Mouse (Mus musculus) lung, embryonic 16.5 days (tissue): ENCODE results near the gene Tnfaip8l2. TPM values are rescaled to one million over a fixed set of nuclear protein-coding genes. Genes with fewer than 3 reads are reported as not detected.

Source experiments
- ATAC-seq: fragments of 200-750 bp; cut with Nextera tagmentation; 2 replicates; pipeline ENCODE4 v1.8.0; 2017; ENCODE audit warnings: low read depth, mild to moderate bottlenecking, moderate library complexity
- H3K27ac ChIP-seq: fragments of 300-500 bp; sonication (generic); 2 replicates; pipeline ENCODE4 v1.5.1; 2014; ENCODE audit warnings: mild to moderate bottlenecking, control low read depth, low read length
- H3K27me3 ChIP-seq: fragments of 300-500 bp; sonication (generic); 2 replicates; pipeline ENCODE4 v1.6.1; 2014; ENCODE audit warnings: low read depth, low read length, mixed read lengths; ENCODE audit not compliant: control insufficient read depth, insufficient read depth
- H3K36me3 ChIP-seq: fragments of 300-500 bp; sonication (generic); 2 replicates; pipeline ENCODE4 v1.6.1; 2014; ENCODE audit warnings: low read length; ENCODE audit not compliant: control insufficient read depth, insufficient read depth
- H3K4me1 ChIP-seq: fragments of 300-500 bp; sonication (generic); replicated peaks from 2 replicates; pipeline ENCODE4 v1.6.1; 2014; ENCODE audit warnings: low read length, mixed read lengths; ENCODE audit not compliant: control insufficient read depth, insufficient read depth
- H3K4me2 ChIP-seq: fragments of 300-500 bp; sonication (generic); 2 replicates; pipeline ENCODE4 v1.6.1; 2014; ENCODE audit warnings: low read depth, low read length, control low read depth
- H3K4me3 ChIP-seq: fragments of 300-500 bp; sonication (generic); 2 replicates; pipeline ENCODE4 v1.5.1; 2014; ENCODE audit warnings: mild to moderate bottlenecking, low read length, control low read depth
- H3K9ac ChIP-seq: fragments of 300-500 bp; sonication (generic); 2 replicates; pipeline ENCODE4 v1.6.1; 2014; ENCODE audit warnings: low read length, control low read depth
- H3K9me3 ChIP-seq: fragments of 300-500 bp; sonication (generic); 2 replicates; pipeline ENCODE4 v1.6.1; 2016; ENCODE audit warnings: low read length; ENCODE audit not compliant: control insufficient read depth
- WGBS: fragments of 180-500 bp; shearing (Covaris S2); extraction: QIAGEN DNeasy Blood & Tissue Kit; methylation state at CpG from one replicate; pipeline ENCODE4 v1.1.7; 2014; 5-methylcytosine and 5-hydroxymethylcytosine counted together
- polyA plus RNA-seq: library from polyadenylated mRNA; unstranded; fragments of >200 nt; fragmentation: Nextera tagmentation; extraction: Ambion mirVana; gene quantifications from 2 replicates; pipeline ENCODE4 v1.2.1, GENCODE M21; 2015

The Tnfaip8l2 gene
- polyA plus RNA-seq, 1 experiment from 2014 or later = 4.0 TPM

GRCm38 (mm10) chr3:95162345-95162628 lies 20.1 kb upstream of the Tnfaip8l2 start:
- Histone ChIP-seq H3K9me3 (no peaks in the 10 kb centered on the region), H3K9ac (no peak overlapping the region), H3K27me3 (no peaks in the 10 kb centered on the region), H3K27ac (no peak overlapping the region), H3K36me3 (no peaks in the 10 kb centered on the region), H3K4me2 (peak overlapping the region; percentile 95; the same call in 1 of the 2 replicates), H3K4me3 (no peak overlapping the region), H3K4me1 (peaks cover 31% of the 10 kb centered on the region)
- no peak for ATAC-seq
- 33% methylated on average over 2 of the region's 2 CpGs for WGBS

- H3K4me2 ChIP-seq = peak overlapping the region; percentile 95
- WGBS = 7% methylated on average over 9 of the region's 9 CpGs
- H3K27me3 ChIP-seq = no peaks in the 10 kb centered on the region
- peak overlapping the region; percentile 78 for H3K9ac ChIP-seq
- no peak overlapping the region for H3K27ac ChIP-seq
- H3K36me3 ChIP-seq = no peaks in the 10 kb centered on the region
- H3K4me1 ChIP-seq = peaks cover 31% of the 10 kb centered on the region
- peak overlapping the region; percentile 81 for H3K4me3 ChIP-seq
- no peaks in the 10 kb centered on the region for H3K9me3 ChIP-seq
- no peak for ATAC-seq
These were observed 19.6 kb upstream of the Tnfaip8l2 start for GRCm38 (mm10) chr3:95161618-95162344.

GRCm38 (mm10) chr3:95161041-95161551 lies 18.9 kb upstream of the Tnfaip8l2 start:
- Histone ChIP-seq H3K27ac (no peak overlapping the region), H3K9me3 (no peaks in the 10 kb centered on the region)

GRCm38 (mm10) chr3:95159987-95160963 lies 18.1 kb upstream of the Tnfaip8l2 start, which contains the start of gene Sema6c:
Sema6c (plus strand) TSS chr3:95160457.
- peak; percentile 98 for ATAC-seq
- H3K9ac ChIP-seq = peak within 1 kb of the TSS; percentile 78
- peaks cover 31% of the 10 kb centered on the region for H3K4me1 ChIP-seq
- H3K27me3 ChIP-seq = no peaks in the 10 kb centered on the region
- peak within 1 kb of the TSS; percentile 95 for H3K4me2 ChIP-seq
- peak within 1 kb of the TSS; percentile 81 for H3K4me3 ChIP-seq
- H3K27ac ChIP-seq = peak within 1 kb of the TSS; percentile 38; the same call in 1 of the 2 replicates
- WGBS = under 1% methylated on average over 66 of the region's 66 CpGs
- no peaks in the 10 kb centered on the region for H3K9me3 ChIP-seq
- H3K36me3 ChIP-seq = no peaks in the 10 kb centered on the region

More at GRCm38 (mm10) chr3:95161041-95161551, 18.9 kb upstream of the Tnfaip8l2 start:
- Histone ChIP-seq H3K4me3 (peak overlapping the region; percentile 81), H3K27me3 (no peaks in the 10 kb centered on the region), H3K4me1 (peaks cover 31% of the 10 kb centered on the region), H3K9ac (peak overlapping the region; percentile 78), H3K36me3 (no peaks in the 10 kb centered on the region), H3K4me2 (peak overlapping the region; percentile 95)
- ATAC-seq = no peak
- 3% methylated on average over 30 of the region's 30 CpGs for WGBS

- Histone ChIP-seq H3K27ac (no peak overlapping the region), H3K9ac (peak overlapping the region; percentile 64), H3K4me1 (peaks cover 31% of the 10 kb centered on the region), H3K36me3 (no peaks in the 10 kb centered on the region), H3K9me3 (no peaks in the 10 kb centered on the region), H3K4me2 (peak overlapping the region; percentile 95), H3K4me3 (peak overlapping the region; percentile 81), H3K27me3 (no peaks in the 10 kb centered on the region)
- no peak for ATAC-seq
- 14% methylated on average over 8 of the region's 8 CpGs for WGBS
These were observed 17.4 kb upstream of the Tnfaip8l2 start for GRCm38 (mm10) chr3:95159511-95159986.

GRCm38 (mm10) chr3:95153874-95154273 lies 11.7 kb upstream of the Tnfaip8l2 start:
- H3K4me2 ChIP-seq = no peak overlapping the region
- no peak overlapping the region for H3K27ac ChIP-seq
- H3K36me3 ChIP-seq = no peaks in the 10 kb centered on the region
- no peak overlapping the region for H3K9ac ChIP-seq
- H3K4me1 ChIP-seq = no peaks in the 10 kb centered on the region
- WGBS = 47% methylated on average over 4 of the region's 4 CpGs
- 0 out of 2 replicates have a peak, but pooled peaks have one; percentile 7 for ATAC-seq
- no peaks in the 10 kb centered on the region for H3K9me3 ChIP-seq
- H3K27me3 ChIP-seq = no peaks in the 10 kb centered on the region
- no peak overlapping the region for H3K4me3 ChIP-seq

GRCm38 (mm10) chr3:95147924-95148323 lies 5.8 kb upstream of the Tnfaip8l2 start:
- ATAC-seq = no peak
- Histone ChIP-seq H3K36me3 (no peaks in the 10 kb centered on the region), H3K4me3 (no peak overlapping the region)

GRCm38 (mm10) chr3:95142617-95143011 lies 454 bp upstream of the Tnfaip8l2 start:
- peaks cover 5% of the 10 kb centered on the region; the same call in 1 of the 2 replicates for H3K36me3 ChIP-seq
- peak; percentile 77 for ATAC-seq
- H3K4me3 ChIP-seq = no peak overlapping the region
- H3K27ac ChIP-seq = no peak overlapping the region
- WGBS = 9% methylated on average over 5 of the region's 5 CpGs
- H3K27me3 ChIP-seq = no peaks in the 10 kb centered on the region
- H3K4me2 ChIP-seq = no peak overlapping the region
- H3K9me3 ChIP-seq = no peaks in the 10 kb centered on the region
- no peak overlapping the region for H3K9ac ChIP-seq
- no peaks in the 10 kb centered on the region for H3K4me1 ChIP-seq

More at GRCm38 (mm10) chr3:95147924-95148323, 5.8 kb upstream of the Tnfaip8l2 start:
- WGBS = 65% methylated on average over 3 of the region's 3 CpGs
- H3K27me3 ChIP-seq = no peaks in the 10 kb centered on the region
- no peak overlapping the region for H3K4me2 ChIP-seq
- H3K9me3 ChIP-seq = no peaks in the 10 kb centered on the region
- H3K27ac ChIP-seq = no peak overlapping the region
- H3K4me1 ChIP-seq = no peaks in the 10 kb centered on the region
- H3K9ac ChIP-seq = no peak overlapping the region

GRCm38 (mm10) chr3:95141474-95141873 lies 686 bp downstream of the Tnfaip8l2 start:
- Histone ChIP-seq H3K4me3 (no peak overlapping the region), H3K27me3 (no peaks in the 10 kb centered on the region), H3K4me1 (no peaks in the 10 kb centered on the region), H3K27ac (no peak overlapping the region), H3K36me3 (peaks cover 5% of the 10 kb centered on the region; the same call in 1 of the 2 replicates), H3K9ac (no peak overlapping the region), H3K9me3 (no peaks in the 10 kb centered on the region), H3K4me2 (no peak overlapping the region)
- ATAC-seq = no peak
- WGBS = 92% methylated on average over 9 of the region's 9 CpGs
